18 mouse cellular contexts compared by ENCODE assay signal in genomic region chr6:126245431-126245830, GRCm38 (mm10).
DNase-seq lines count a peak whose midpoint lies in the region; ATAC-seq and TF ChIP-seq lines count a peak whose summit lies in the region.
"Had no signal": no experiment of that assay in that cellular context is flagged by ENCODE, and none has a peak within 500 bp of the region (broad histone marks: within the 10 kb centered on the region; RNA-seq: fewer than 3 reads in every experiment).

No protein-coding gene starts in this region.

- peaks cover 25% of the 10 kb centered on the region; the same call in 1 of the 2 replicates for H3K4me1 ChIP-seq in kidney, adult 2 months (ENCODE audit: control insufficient read depth, insufficient read depth, low read length)
- no peaks in the 10 kb centered on the region for H3K4me1 ChIP-seq in kidney, embryonic 14.5 days (ENCODE audit: control insufficient read depth, insufficient read depth, low read length)
- peaks cover 20% of the 10 kb centered on the region; the same call in 1 of the 2 replicates for H3K4me1 ChIP-seq in kidney, embryonic 16.5 days (ENCODE audit: insufficient read depth, low read length)
- H3K4me1 ChIP-seq: heart, embryonic 10.5 days; midbrain, embryonic 12.5 days; neural tube, embryonic 15.5 days had no signal

- H3K4me2 ChIP-seq in kidney, embryonic 14.5 days (replicated peaks; ENCODE audit: low read depth, low read length): no peak overlapping the region
- H3K4me2 ChIP-seq in kidney, embryonic 16.5 days (replicated peaks; ENCODE audit: low read depth, low read length): 0 out of 2 replicates have a peak overlapping the region, but pooled peaks have one; percentile 7
- H3K4me2 ChIP-seq: embryonic facial prominence, embryonic 13.5 days; midbrain, embryonic 12.5 days; neural tube, embryonic 15.5 days had no signal

- H3K9me3 ChIP-seq in kidney, embryonic 14.5 days (ENCODE audit: control insufficient read depth, low read length): no peaks in the 10 kb centered on the region
- H3K9me3 ChIP-seq in kidney, embryonic 16.5 days (ENCODE audit: low read length): no peaks in the 10 kb centered on the region; the same call in 1 of the 2 replicates
- H3K9me3 ChIP-seq: embryonic facial prominence, embryonic 13.5 days; heart, embryonic 10.5 days; midbrain, embryonic 12.5 days; neural tube, embryonic 15.5 days had no signal

- peak; percentile 15 for DNase-seq in cerebellum, adult 9-10 months
- no peak for DNase-seq in cerebellum, adult 9-11 months
- peak; percentile 71 for DNase-seq in kidney, adult 2 months
- DNase-seq in retina, postnatal 1 day: peak; percentile 33
- no peak for DNase-seq in heart, adult 11 months
- DNase-seq: adrenal gland, postnatal 10 days; cerebellum, adult 11-12 months; layer of hippocampus, postnatal 36 days had no signal

- no peak overlapping the region for H3K4me3 ChIP-seq in kidney, adult 2 months (ENCODE audit: insufficient read depth, low read depth, low read length)
- no peak overlapping the region for H3K4me3 ChIP-seq in kidney, embryonic 14.5 days (ENCODE audit: low read length)
- H3K4me3 ChIP-seq in kidney, embryonic 16.5 days (ENCODE audit: low read length): no peak overlapping the region
- H3K4me3 ChIP-seq: embryonic facial prominence, embryonic 13.5 days; heart, embryonic 10.5 days; midbrain, embryonic 12.5 days; neural tube, embryonic 15.5 days had no signal

- peak overlapping the region; percentile 35; the same call in 1 of the 2 replicates for H3K27ac ChIP-seq in kidney, adult 2 months (ENCODE audit: insufficient read depth, low read depth, low read length)
- no peak overlapping the region for H3K27ac ChIP-seq in kidney, embryonic 14.5 days (ENCODE audit: low read depth, low read length)
- H3K27ac ChIP-seq in kidney, embryonic 16.5 days (ENCODE audit: low read length): peak overlapping the region; percentile 78
- H3K27ac ChIP-seq: embryonic facial prominence, embryonic 13.5 days; heart, embryonic 10.5 days; liver, embryonic 14.5 days; midbrain, embryonic 12.5 days; neural tube, embryonic 15.5 days had no signal

- no peak for TF ChIP-seq POLR2A in kidney, adult 2 months (IDR thresholded peaks at IDR 0.05; ENCODE audit: low read depth, low read length)

- H3K27me3 ChIP-seq in kidney, adult 2 months (replicated peaks; ENCODE audit: control insufficient read depth, insufficient read depth, low read length): no peaks in the 10 kb centered on the region
- H3K27me3 ChIP-seq in kidney, embryonic 14.5 days (ENCODE audit: control insufficient read depth, insufficient read depth, low read length): no peaks in the 10 kb centered on the region
- H3K27me3 ChIP-seq in kidney, embryonic 16.5 days (ENCODE audit: insufficient read depth, low read length): no peaks in the 10 kb centered on the region
- H3K27me3 ChIP-seq: embryonic facial prominence, embryonic 13.5 days; midbrain, embryonic 12.5 days; neural tube, embryonic 15.5 days had no signal

- ATAC-seq in kidney, embryonic 14.5 days (ENCODE audit: low FRiP score, low TSS enrichment): no peak
- peak; percentile 79; the same call in 1 of the 2 replicates for ATAC-seq in kidney, embryonic 16.5 days (ENCODE audit: low FRiP score, low TSS enrichment)
- ATAC-seq in megakaryocyte, adult 5-6 weeks (ENCODE audit: poor library complexity, severe bottlenecking): no peak
- ATAC-seq: inflammation-experienced regulatory T-cells, adult 6 months had no signal

- no peak overlapping the region for H3K9ac ChIP-seq in kidney, embryonic 14.5 days (ENCODE audit: low read depth, low read length)
- no peak overlapping the region for H3K9ac ChIP-seq in kidney, embryonic 16.5 days (replicated peaks; ENCODE audit: low read length)
- H3K9ac ChIP-seq: embryonic facial prominence, embryonic 13.5 days; forebrain, postnatal 0 days; liver, embryonic 14.5 days; midbrain, embryonic 12.5 days; neural tube, embryonic 15.5 days had no signal

- TF ChIP-seq CTCF in kidney, adult 2 months (conservative IDR thresholded peaks at IDR 0.05; ENCODE audit: insufficient read depth, insufficient read length, low read depth, low read length): no peak

- 30% methylated on average over 3 of the region's 3 CpGs for WGBS in kidney, adult 2 months
- 58% methylated on average over 3 of the region's 3 CpGs for WGBS in kidney, embryonic 14.5 days
- 48% methylated on average over 3 of the region's 3 CpGs for WGBS in kidney, embryonic 16.5 days

- no peaks in the 10 kb centered on the region for H3K36me3 ChIP-seq in kidney, adult 2 months (ENCODE audit: control insufficient read depth, insufficient read depth, low read length)
- H3K36me3 ChIP-seq in kidney, embryonic 14.5 days (ENCODE audit: control insufficient read depth, insufficient read depth, low read length): no peaks in the 10 kb centered on the region
- H3K36me3 ChIP-seq in kidney, embryonic 16.5 days (ENCODE audit: insufficient read depth, low read length): no peaks in the 10 kb centered on the region
- H3K36me3 ChIP-seq: embryonic facial prominence, embryonic 13.5 days; heart, embryonic 10.5 days; midbrain, embryonic 12.5 days; neural tube, embryonic 15.5 days had no signal

Comparison
In these comparisons a context has a peak if more than half of its experiments do, and no peak if none do; other contexts are left out.
1. DNase-seq: peak in cerebellum, adult 9-10 months (single experiment), kidney, adult 2 months (single experiment) and retina, postnatal 1 day (single experiment); none in cerebellum, adult 9-11 months (single experiment) and heart, adult 11 months (single experiment).